Mouse (Mus musculus): Measurements from ENCODE around the gene Doc2g.

DNA sequence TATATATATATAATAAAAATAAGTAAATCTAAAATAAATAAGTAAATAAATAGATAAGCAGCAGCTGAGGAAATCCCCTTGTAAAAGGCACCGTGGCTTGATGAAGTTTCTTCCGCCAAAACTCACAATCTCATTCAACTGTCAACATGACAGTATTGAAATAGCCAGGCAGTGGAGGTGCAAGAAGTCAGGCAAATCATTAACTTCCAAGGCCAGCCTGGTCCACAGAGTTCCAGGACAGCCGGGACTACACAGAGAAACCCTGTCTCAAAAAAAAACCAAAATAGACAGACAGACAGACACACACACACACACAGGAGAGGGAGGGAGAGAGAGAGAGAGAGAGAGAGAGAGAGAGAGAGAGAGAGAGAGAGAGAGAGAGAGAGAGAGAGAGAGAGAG lies 30.2 kb downstream of the Doc2g start:
- TF ChIP-seq EP300 (IDR thresholded peaks at IDR 0.05; ENCODE audit: low read depth), result no peak
- TF ChIP-seq CTCF (IDR thresholded peaks at IDR 0.05; ENCODE audit: low read depth), result no peak

Data from liver, embryonic 14.5 days (tissue).